Mouse (Mus musculus) ES-CJ7 (cell line): ENCODE data around the gene Zfp986.
"Not testable (repeated sequence)": the region's sequence is repeated elsewhere in the genome, so short reads cannot be mapped to it uniquely, and the experiment has no call there.

Experiments used
- DNase-seq: peaks from one replicate; pipeline ENCODE4 v3.0.0; 2011; ENCODE audit warnings: low read depth, low spot score

Gene Zfp986

DNA sequence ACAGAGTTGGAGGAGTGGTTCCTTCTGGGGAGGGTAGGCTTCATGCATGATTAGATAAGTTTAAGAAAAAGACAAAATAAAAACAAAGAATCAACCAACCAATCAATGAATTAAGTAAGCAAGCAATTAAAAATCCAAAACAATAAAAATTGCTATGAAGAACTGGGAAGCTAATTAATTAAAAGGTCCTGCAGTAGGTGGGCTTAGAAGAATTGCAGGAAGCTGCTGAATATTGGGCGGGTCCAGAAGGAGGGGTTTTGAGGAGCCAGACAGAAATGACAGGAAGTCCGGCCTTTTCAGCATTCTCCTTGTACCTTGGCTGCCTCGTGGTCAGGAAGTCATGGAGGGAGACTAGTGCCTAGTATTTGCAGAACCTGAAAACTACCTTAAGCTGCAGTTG is at the start of gene Zfp986:
TSS of gene Zfp986 (plus strand) at position 301 of the 400 bp plus-strand sequence.
- not testable (repeated sequence) for DNase-seq

DNA sequence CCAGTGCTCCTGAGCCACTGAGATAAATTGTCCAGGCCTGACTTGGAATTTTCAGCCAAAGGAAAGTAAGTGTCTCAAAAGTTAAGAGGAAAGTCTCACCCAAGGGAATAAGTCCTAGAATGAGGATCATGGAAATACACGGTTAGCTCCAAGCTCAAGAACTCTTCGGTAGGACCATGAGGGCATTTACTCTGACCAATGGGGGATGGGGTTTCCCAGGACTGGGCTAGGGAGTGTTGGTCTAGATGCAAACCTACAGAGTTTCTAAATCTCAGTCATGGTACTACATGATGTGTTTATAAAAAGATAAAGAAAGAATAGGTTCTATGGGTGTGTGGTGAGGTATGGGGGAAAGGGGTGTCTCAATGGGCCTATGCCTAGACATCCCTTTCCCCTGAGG is 48.6 kb upstream of the Zfp986 start:
- not testable (repeated sequence) for DNase-seq

DNA sequence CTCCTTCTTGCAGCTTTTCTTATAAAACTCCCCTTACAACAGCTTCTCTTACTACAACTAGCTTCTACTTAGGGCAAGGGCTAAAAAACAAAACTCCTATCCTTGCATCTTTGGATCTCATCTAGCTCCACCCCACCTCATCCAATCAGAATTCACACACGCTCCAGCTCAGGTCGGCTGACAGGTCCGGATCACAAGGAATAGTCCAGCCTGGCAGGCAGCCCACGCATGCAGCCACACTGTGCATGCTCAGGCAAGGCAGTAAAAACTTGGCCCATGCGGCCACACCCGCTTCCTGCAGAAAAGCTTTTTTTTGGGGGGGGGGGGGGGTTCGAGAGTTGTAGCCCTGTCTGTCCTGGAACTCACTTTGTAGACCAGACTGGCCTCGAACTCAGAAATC is 43.0 kb upstream of the Zfp986 start:
- not testable (repeated sequence) for DNase-seq

GRCm38 (mm10) chr4:145831328-145832062 is 37.1 kb upstream of the Zfp986 start:
- not testable (repeated sequence) for DNase-seq

DNA sequence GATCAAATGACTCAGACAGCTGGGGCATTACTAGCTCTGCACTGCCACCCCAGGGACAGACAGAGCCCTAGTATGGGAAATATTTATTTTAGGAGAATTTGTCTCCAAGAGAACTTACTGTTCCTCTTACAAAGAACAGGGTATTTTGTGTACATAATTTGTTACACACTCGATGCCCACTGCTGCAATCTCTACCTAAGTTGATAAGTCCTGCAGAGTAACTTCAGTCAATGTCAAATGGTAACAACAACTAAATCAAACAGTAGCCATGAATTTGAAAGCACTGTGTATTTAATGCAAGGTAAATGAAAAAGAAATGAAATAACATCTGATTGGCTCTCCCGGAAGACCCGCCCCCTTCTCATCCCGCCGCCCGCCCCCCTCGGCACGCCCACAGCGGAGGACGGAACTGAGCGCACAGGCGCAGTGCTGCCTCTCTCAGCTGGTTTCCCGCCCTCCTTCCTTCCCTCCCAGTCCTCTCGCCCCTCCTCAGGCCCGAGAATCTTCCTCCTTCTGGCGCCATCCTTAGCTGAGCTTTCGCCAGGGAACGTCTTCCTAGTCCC is 32.2 kb upstream of the Zfp986 start:
- not testable (repeated sequence) for DNase-seq

DNA sequence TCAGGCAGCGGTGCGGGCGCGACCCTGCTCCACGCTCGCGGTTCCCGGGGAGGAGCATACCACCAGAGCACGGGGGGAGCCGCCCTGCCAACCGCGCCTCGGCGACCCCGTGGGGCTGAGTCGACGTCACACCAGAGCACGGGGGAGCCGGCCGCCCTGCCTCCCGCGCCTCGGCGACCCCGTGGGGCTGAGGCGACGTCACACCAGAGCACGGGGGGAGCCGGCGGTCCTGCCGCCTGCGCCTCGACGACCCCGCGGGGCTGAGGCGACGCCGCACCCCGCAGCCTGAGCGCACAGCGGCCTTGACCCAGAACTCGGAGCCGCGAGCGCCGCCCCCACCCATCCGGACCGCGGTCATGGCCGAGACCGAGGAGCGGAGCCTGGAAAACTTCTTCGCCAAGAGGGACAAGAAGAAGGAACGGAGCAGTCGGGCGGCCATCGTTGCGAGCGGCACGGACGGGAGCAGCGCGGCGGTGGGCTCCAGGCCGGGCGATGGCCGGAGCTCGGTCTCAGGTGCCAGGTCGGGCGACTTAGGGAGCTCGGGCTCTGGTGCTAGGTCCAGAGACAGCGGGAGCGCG is 31.6 kb upstream of the Zfp986 start:
- DNase-seq, result peak; percentile 44

- DNase-seq, result peak; percentile 2
Measured at GRCm38 (mm10) chr4:145846793-145847192, 21.8 kb upstream of the Zfp986 start.

GRCm38 (mm10) chr4:145848183-145848890 is 20.3 kb upstream of the Zfp986 start:
- DNase-seq, result peak; percentile 1

DNA sequence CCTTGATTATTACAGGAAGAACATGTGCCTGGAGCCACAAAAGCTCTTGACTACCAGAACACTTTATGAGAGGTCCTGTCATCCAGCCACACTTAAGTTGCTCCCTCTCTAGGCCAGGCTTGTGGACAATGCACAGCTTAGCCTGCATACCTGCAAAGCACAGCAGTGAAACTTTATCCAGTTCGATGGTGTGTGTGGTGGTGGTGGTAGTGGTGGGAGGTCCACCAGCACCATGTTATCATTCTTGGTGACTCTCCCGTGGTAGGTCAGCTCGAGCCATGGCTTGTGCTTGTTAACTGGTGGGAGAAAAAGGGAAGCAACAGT is 19.7 kb upstream of the Zfp986 start:
- DNase-seq, result not testable (repeated sequence)

- not testable (repeated sequence) for DNase-seq
Measured at GRCm38 (mm10) chr4:145851421-145851820, 17.2 kb upstream of the Zfp986 start.

GRCm38 (mm10) chr4:145863872-145864271 is 4.7 kb upstream of the Zfp986 start:
- peak; percentile 84 for DNase-seq
